16 mouse cellular contexts compared by ENCODE assay signal in the genomic region with DNA sequence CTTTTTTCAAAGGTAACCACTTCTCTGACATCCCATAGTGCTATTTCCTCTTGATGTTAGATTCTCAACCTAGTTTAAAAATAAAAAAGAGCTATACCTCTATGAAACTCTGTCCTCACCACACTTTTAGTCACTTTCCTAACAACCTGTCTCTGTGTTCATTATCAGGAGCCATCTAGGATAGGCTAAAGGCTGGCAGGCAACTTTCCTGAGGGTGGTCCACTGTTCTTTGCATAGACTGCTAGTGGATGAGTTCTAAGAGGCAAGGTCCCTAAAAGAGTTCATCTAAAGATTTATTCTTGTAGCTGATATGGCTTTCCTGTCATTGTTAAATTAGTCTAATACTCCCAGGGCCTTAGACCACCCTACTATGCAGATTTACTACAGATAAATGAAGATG.
"Had no signal": no experiment of that assay in that cellular context is flagged by ENCODE, and none has a peak within 500 bp of the region (broad histone marks: within the 10 kb centered on the region; RNA-seq: fewer than 3 reads in every experiment).

No protein-coding gene starts in this region.

- H3K4me3 ChIP-seq: neural tube, embryonic 12.5 days; neural tube, embryonic 13.5 days; neural tube, embryonic 15.5 days; stomach, embryonic 15.5 days had no signal

- H3K27me3 ChIP-seq: neural tube, embryonic 12.5 days; neural tube, embryonic 13.5 days; neural tube, embryonic 15.5 days; stomach, embryonic 15.5 days had no signal

- H3K4me1 ChIP-seq: neural tube, embryonic 12.5 days; neural tube, embryonic 13.5 days; neural tube, embryonic 15.5 days; stomach, embryonic 15.5 days had no signal

- DNase-seq: retina, postnatal 1 day; right cerebral cortex, adult 18-20 months; right cerebral cortex, postnatal 25 days; right cerebral cortex, postnatal 4 days; spleen, adult 18-20 months; thymus, adult 18-20 months; thymus, adult 2 months; thymus, postnatal 14 days; thymus, postnatal 25 days; thymus, postnatal 36 days; thymus, postnatal 4 days had no signal

- H3K4me2 ChIP-seq: neural tube, embryonic 12.5 days; neural tube, embryonic 13.5 days; neural tube, embryonic 15.5 days; stomach, embryonic 15.5 days had no signal

- H3K36me3 ChIP-seq: neural tube, embryonic 12.5 days; neural tube, embryonic 13.5 days; neural tube, embryonic 15.5 days; stomach, embryonic 15.5 days had no signal

- H3K9ac ChIP-seq: neural tube, embryonic 12.5 days; neural tube, embryonic 13.5 days; neural tube, embryonic 15.5 days; stomach, embryonic 15.5 days had no signal

- H3K9me3 ChIP-seq: neural tube, embryonic 12.5 days; neural tube, embryonic 13.5 days; neural tube, embryonic 15.5 days; stomach, embryonic 15.5 days had no signal

- H3K27ac ChIP-seq: neural tube, embryonic 12.5 days; neural tube, embryonic 13.5 days; neural tube, embryonic 15.5 days; stomach, embryonic 15.5 days; stomach, postnatal 0 days had no signal
